Mouse (Mus musculus) forebrain, embryonic 16.5 days (tissue): ENCODE data around the gene Sec1. TPM values are rescaled to one million over a fixed set of nuclear protein-coding genes. Genes with fewer than 3 reads are reported as not detected.
A peak's percentile ranks its signal among the peaks of the same experiment; 100 is the strongest.
"Not testable (repeated sequence)": the region's sequence is repeated elsewhere in the genome, so short reads cannot be mapped to it uniquely, and the experiment has no call there.

Experiments
- ATAC-seq: fragments of 200-750 bp; cut with Nextera tagmentation; 2 replicates; pipeline ENCODE4 v1.8.0; 2017; ENCODE audit warnings: mild to moderate bottlenecking, moderate library complexity
- H3K27ac ChIP-seq: fragments of 300-500 bp; sonication (generic); 2 replicates; pipeline ENCODE4 v1.5.1; 2014; ENCODE audit warnings: low read length, control low read depth
- H3K27me3 ChIP-seq: fragments of 300-500 bp; sonication (generic); replicated peaks from 2 replicates; pipeline ENCODE4 v1.6.1; 2014; ENCODE audit warnings: low read length; ENCODE audit not compliant: control insufficient read depth, insufficient read depth
- H3K36me3 ChIP-seq: fragments of 300-500 bp; sonication (generic); 2 replicates; pipeline ENCODE4 v1.6.1; 2014; ENCODE audit not compliant: control insufficient read depth, insufficient read depth
- H3K4me1 ChIP-seq: fragments of 300-500 bp; sonication (generic); replicated peaks from 2 replicates; pipeline ENCODE4 v1.6.1; 2014; ENCODE audit warnings: low read length; ENCODE audit not compliant: control insufficient read depth, insufficient read depth
- H3K4me2 ChIP-seq: fragments of 300-500 bp; sonication (generic); 2 replicates; pipeline ENCODE4 v1.6.1; 2014; ENCODE audit warnings: mild to moderate bottlenecking, low read length, control low read depth
- H3K4me3 ChIP-seq: fragments of 300-500 bp; sonication (generic); replicated peaks from 2 replicates; pipeline ENCODE4 v1.5.1; 2014; ENCODE audit warnings: mild to moderate bottlenecking, low read length, control low read depth
- H3K9ac ChIP-seq: fragments of 300-500 bp; sonication (generic); replicated peaks from 2 replicates; pipeline ENCODE4 v1.6.1; 2014; ENCODE audit warnings: low read depth, low read length, control low read depth
- H3K9me3 ChIP-seq: fragments of 300-500 bp; sonication (generic); 2 replicates; pipeline ENCODE4 v1.6.1; 2016; ENCODE audit warnings: low read length; ENCODE audit not compliant: control insufficient read depth
- WGBS: fragments of 180-500 bp; shearing (Covaris S2); extraction: QIAGEN DNeasy Blood & Tissue Kit; methylation state at CpG from one replicate; pipeline ENCODE4 v1.1.7; 2014; 5-methylcytosine and 5-hydroxymethylcytosine counted together
- polyA plus RNA-seq: library from polyadenylated mRNA; unstranded; fragments of >200 nt; fragmentation: Nextera tagmentation; extraction: Ambion mirVana; gene quantifications from 2 replicates; pipeline ENCODE4 v1.2.1, GENCODE M21; 2015

Sec1 gene
- polyA plus RNA-seq, 1 experiment from 2014 or later, result 0.10 TPM

DNA sequence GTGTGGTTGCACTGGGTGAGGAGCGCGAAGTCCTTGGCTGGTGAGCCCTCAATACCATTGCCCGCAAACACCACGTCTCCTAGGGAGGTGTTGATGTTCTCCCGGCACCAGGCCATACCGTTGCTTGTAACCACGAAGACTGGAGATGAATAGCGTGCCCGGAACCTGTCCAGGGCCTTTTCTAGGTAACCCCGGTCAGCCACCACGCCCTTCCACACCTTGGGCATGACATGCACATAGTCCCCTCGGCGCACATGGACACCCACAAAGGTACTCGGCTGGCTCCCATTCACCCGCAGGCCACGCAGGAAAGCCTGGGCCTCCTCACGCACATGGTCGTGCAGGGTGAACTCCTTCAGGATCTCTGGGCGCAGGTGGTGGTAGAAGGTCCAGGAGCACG, 43.7 kb downstream of the Sec1 start:
- H3K9me3 ChIP-seq, H3K4me3 ChIP-seq, H3K9ac ChIP-seq, ATAC-seq, H3K4me1 ChIP-seq, H3K27me3 ChIP-seq, H3K4me2 ChIP-seq, H3K36me3 ChIP-seq, H3K27ac ChIP-seq: not testable (repeated sequence)
- 95% methylated on average over 19 of the region's 20 CpGs for WGBS

- no peak overlapping the region for H3K27ac ChIP-seq
- no peak for ATAC-seq
These were observed 44.9 kb downstream of the Sec1 start for GRCm38 (mm10) chr7:45649351-45649750.

DNA sequence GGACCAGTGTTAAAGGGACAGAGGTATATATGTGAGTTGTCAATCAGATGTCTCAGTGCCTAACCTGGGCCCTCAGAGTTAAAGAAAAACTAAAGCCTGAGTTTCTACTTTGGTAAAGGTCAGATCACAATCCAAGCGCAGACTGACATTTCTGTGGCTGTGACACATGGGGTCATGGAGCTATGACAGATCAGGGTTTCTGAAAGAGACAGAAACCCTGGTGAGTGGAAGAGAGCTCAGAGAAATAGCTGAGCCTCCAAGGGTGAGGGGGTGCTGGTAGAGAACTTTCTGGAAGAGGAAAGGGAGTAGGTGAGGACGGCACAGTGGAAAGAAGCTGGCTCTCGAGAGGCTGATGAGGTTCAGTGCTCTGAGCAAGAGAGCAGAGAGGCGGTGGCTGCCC, 47.5 kb downstream of the Sec1 start:
- WGBS, result 80% methylated on average over 4 of the region's 4 CpGs
- Histone ChIP-seq H3K4me2 (no peak overlapping the region), H3K9ac (no peak overlapping the region), H3K4me3 (no peak overlapping the region), H3K4me1 (peaks cover 22% of the 10 kb centered on the region), H3K9me3 (no peaks in the 10 kb centered on the region), H3K36me3 (no peaks in the 10 kb centered on the region), H3K27ac (no peak overlapping the region), H3K27me3 (no peaks in the 10 kb centered on the region)
- no peak for ATAC-seq

More at GRCm38 (mm10) chr7:45649351-45649750, 44.9 kb downstream of the Sec1 start:
- 90% methylated on average over 8 of the region's 8 CpGs for WGBS
- Histone ChIP-seq H3K4me2 (no peak overlapping the region), H3K4me1 (peaks cover 4% of the 10 kb centered on the region), H3K27me3 (no peaks in the 10 kb centered on the region), H3K9ac (no peak overlapping the region), H3K9me3 (no peaks in the 10 kb centered on the region), H3K36me3 (no peaks in the 10 kb centered on the region), H3K4me3 (no peak overlapping the region)

DNA sequence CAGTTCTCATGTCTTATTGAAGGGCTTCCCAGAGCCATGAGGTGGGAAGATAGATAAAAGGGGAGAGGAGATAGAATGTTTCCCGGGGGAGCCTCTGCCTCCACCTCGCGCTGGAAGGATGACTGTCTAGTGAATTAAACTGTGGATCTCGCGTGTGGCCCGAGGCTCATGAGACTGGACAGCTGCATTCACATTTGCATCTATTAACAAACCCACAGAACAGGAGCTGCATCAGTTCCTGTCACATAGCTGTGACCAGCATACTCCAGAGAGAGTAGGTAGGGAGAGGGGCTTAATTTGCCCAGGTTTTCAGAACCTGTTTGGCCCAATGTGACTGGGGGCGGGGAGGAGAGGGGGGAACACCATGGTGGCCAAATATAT, 48.6 kb downstream of the Sec1 start:
- H3K9me3 ChIP-seq, result no peaks in the 10 kb centered on the region
- WGBS, result 87% methylated on average over 7 of the region's 7 CpGs
- H3K27ac ChIP-seq, result no peak overlapping the region
- no peaks in the 10 kb centered on the region for H3K36me3 ChIP-seq
- H3K4me1 ChIP-seq, result peaks cover 25% of the 10 kb centered on the region
- no peak for ATAC-seq
- no peak overlapping the region for H3K4me3 ChIP-seq
- H3K9ac ChIP-seq, result no peak overlapping the region
- no peaks in the 10 kb centered on the region for H3K27me3 ChIP-seq
- no peak overlapping the region for H3K4me2 ChIP-seq

DNA sequence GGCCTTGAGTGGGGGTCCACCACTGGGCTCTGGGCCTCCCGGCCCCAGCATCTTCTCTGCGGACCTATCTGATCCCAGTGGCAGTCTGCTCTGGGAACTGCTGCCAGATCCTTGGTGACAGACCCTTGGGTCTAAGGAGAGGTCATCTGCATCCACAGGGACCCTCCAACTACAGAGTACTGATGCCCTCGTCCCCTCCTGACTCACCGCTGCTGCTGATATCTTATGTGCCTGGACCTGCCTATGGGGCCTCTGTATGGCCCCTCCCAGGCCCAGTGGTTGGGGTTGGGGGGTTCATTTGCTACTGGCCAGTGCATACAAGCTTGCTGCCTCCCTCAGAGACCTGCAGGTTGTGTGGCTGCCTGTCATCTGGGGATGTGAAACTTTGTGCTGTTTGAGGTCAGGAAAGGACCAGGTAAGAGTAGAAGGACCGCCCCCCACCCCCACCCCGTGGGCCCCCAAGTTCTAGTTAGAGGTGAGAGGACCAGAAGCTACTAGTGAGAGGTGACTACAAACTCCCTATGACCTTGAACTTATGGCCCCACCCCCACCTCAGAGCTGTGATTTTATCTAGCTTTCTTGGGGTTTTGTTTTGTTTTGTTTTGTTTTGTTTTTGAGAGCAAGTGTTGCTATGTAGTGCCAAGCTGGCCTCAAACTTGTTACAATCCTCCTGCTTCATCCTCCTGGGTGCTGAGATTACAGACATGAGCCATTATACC, 49.2 kb downstream of the Sec1 start:
- 72% methylated on average over 6 of the region's 6 CpGs for WGBS
- Histone ChIP-seq H3K36me3 (no peaks in the 10 kb centered on the region), H3K9me3 (no peaks in the 10 kb centered on the region), H3K27me3 (no peaks in the 10 kb centered on the region), H3K9ac (no peak overlapping the region), H3K27ac (no peak overlapping the region), H3K4me2 (peak overlapping the region; percentile 57; the same call in 1 of the 2 replicates), H3K4me3 (no peak overlapping the region), H3K4me1 (peaks cover 25% of the 10 kb centered on the region)
- ATAC-seq, result no peak

GRCm38 (mm10) chr7:45644183-45644582, 50.0 kb downstream of the Sec1 start:
- Histone ChIP-seq H3K9ac (peak overlapping the region; percentile 38), H3K4me1 (peaks cover 25% of the 10 kb centered on the region), H3K4me2 (peak overlapping the region; percentile 57), H3K9me3 (no peaks in the 10 kb centered on the region), H3K36me3 (no peaks in the 10 kb centered on the region), H3K27me3 (no peaks in the 10 kb centered on the region), H3K4me3 (peak overlapping the region; percentile 34), H3K27ac (peak overlapping the region; percentile 64)
- peak; percentile 17 for ATAC-seq
- 3% methylated on average over 18 of the region's 18 CpGs for WGBS

- peak overlapping the region; percentile 73 for H3K4me2 ChIP-seq
- H3K27me3 ChIP-seq, result no peaks in the 10 kb centered on the region
- WGBS, result 2% methylated on average over 28 of the region's 28 CpGs
- peak; percentile 92 for ATAC-seq
- no peaks in the 10 kb centered on the region for H3K9me3 ChIP-seq
- H3K36me3 ChIP-seq, result no peaks in the 10 kb centered on the region
- H3K4me3 ChIP-seq, result peak overlapping the region; percentile 54
- H3K27ac ChIP-seq, result peak overlapping the region; percentile 90
- peak overlapping the region; percentile 72 for H3K9ac ChIP-seq
- H3K4me1 ChIP-seq, result peaks cover 25% of the 10 kb centered on the region
These were observed 50.6 kb downstream of the Sec1 start for GRCm38 (mm10) chr7:45643441-45644178.

- peak overlapping the region; percentile 90 for H3K27ac ChIP-seq
- WGBS, result 28% methylated on average over 16 of the region's 16 CpGs
- H3K27me3 ChIP-seq, result no peaks in the 10 kb centered on the region
- H3K4me2 ChIP-seq, result peak overlapping the region; percentile 73
- peak overlapping the region; percentile 54 for H3K4me3 ChIP-seq
- H3K9me3 ChIP-seq, result no peaks in the 10 kb centered on the region
- no peak for ATAC-seq
- no peaks in the 10 kb centered on the region for H3K36me3 ChIP-seq
- H3K9ac ChIP-seq, result peak overlapping the region; percentile 72
- H3K4me1 ChIP-seq, result peaks cover 29% of the 10 kb centered on the region
These were observed 51.5 kb downstream of the Sec1 start for GRCm38 (mm10) chr7:45642503-45643255.

DNA sequence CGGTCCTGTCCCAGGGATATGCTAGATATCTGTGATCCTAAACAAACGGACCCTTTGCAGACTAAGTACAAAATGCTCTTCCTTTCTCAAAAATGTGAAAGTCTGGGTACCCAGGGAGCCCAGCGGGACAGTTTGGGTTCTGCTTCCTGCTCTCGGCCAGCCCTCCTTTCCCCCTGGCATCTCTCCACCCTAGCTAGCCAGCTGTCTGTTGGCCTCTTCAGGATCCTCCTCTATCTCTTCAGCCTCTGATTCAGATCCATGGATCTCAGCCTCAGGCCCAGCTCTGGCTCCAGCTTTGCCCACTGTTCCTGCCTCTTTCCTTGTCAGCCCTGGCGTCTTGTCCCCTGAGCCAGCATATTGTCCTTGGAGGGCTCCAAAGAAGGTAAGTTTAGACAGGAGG, 52.1 kb downstream of the Sec1 start:
- no peak overlapping the region for H3K9ac ChIP-seq
- H3K27ac ChIP-seq, result no peak overlapping the region
- 81% methylated on average over 5 of the region's 5 CpGs for WGBS
- peaks cover 29% of the 10 kb centered on the region for H3K4me1 ChIP-seq
- H3K4me2 ChIP-seq, result peak overlapping the region; percentile 73; the same call in 1 of the 2 replicates
- ATAC-seq, result no peak
- H3K27me3 ChIP-seq, result no peaks in the 10 kb centered on the region
- H3K4me3 ChIP-seq, result no peak overlapping the region
- H3K36me3 ChIP-seq, result no peaks in the 10 kb centered on the region
- H3K9me3 ChIP-seq, result no peaks in the 10 kb centered on the region
